Mouse (Mus musculus): ENCODE measurements around the gene Prdm16. TPM values are rescaled to one million over a fixed set of nuclear protein-coding genes. Genes with fewer than 3 reads are reported as not detected.

Gene Prdm16
- 2.8 and 4.3 TPM in 2 replicates for polyA plus RNA-seq (2015; fragmentation: Nextera tagmentation; extraction: Ambion mirVana)

DNA sequence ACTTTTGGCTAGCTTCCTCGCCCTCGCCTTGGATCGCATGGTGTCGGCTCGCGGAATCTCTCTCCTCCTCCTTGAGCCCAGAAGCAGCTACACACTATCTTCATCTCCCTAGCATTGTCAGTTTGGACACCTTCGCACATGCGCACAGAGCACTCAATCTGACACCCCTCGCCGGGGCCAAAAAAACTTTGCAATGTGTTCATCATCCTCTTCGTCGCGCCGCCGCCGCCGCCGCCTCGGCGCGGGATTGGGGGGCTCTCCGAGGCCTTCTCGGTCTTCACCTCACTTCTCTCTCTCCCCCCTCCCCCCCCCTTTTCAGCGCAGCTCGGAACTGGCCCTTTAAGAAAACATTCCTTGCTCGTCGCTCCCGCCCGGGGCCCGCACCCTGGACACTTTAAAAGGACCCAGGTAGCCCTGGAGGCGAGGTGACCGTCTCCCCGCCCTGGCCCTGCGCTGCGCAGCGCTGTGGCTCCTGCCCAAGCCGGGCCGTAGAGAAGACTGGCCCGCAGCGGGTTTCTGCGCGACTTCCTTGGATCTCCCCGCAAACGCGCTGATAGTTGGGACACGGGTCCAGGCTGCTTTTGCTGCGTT, at the start of gene Prdm16:
TSS of gene Prdm16 (minus strand) at position 153 of the 591 bp plus-strand sequence.

DNA sequence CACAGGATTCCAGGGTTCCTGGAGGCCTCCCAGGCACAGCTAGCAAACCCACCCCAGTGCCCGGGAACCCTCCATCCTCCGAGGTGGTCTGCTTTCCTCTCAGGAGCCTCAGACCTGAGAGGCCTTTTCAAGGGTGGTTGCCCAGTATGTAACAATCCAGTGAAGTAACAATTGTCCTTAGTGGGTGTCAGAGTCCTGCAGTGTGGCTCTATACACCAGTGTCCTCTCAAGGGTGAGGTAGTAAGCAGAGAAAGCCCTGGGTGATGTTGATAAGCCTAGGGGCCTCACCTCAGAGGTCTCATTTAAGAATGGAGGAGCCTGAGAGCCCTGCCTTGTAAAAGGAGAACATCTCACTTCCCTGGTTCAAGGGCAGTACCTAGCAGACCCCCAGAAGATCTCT, 31.1 kb upstream of the Prdm16 start, which contains the start of gene Actrt2:
TSS of gene Actrt2 (minus strand) at position 101 of the 400 bp plus-strand sequence.

DNA sequence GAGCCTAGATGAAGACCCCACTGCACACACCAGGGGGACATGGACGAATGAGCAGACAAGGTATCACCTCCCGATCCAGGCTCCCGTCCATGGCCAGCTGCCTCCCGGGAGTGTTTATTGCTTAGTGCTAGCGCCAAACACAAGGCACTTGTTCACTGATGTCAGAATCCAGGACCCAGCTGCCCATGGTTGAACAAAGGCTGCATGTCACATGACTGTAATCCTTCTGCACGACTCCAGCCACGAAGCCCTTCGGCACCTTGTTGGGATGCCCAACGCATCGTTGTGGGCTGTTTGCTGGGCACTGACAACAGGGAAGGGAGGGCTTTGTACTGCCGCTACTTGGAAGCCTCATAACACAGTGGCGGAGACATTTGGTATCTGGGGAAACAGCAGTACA, 300.9 kb downstream of the Prdm16 start, which contains the start of gene B230104I21Rik:
TSS of gene B230104I21Rik (plus strand) at position 367 of the 400 bp plus-strand sequence.

DNA sequence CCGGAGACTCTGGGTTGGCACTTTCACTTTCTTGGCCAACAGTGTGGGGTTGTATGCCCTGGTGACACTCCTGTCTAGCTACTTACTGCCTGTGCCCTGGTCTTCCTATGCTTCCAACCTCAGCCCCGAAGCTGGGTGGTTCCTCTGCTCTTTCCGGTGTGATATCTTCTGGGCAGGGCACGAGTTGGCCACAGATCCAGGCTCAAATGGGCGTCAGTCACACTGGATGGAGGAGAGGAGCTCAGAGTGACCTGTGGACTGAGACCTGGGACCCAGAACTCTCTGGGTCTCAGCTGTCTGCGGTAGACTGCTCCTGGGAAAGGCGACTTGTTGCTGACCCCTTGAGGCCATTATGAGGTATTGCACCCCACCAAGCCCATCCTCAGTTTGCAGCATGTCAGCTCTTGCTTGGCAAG, 335.2 kb downstream of the Prdm16 start, which contains the start of gene Arhgef16:
TSS of gene Arhgef16 (minus strand) at position 211 of the 416 bp plus-strand sequence.

Other genes starting within 250 kb of the Prdm16 start
- gene Actrt2, start 31.0 kb upstream of the Prdm16 start, polyA plus RNA-seq (2015; fragmentation: Nextera tagmentation; extraction: Ambion mirVana) = not detected in 2 replicates
- 0.10 and 0.19 TPM in 2 replicates for gene Ttc34, start 200.6 kb upstream of the Prdm16 start, polyA plus RNA-seq (2015; fragmentation: Nextera tagmentation; extraction: Ambion mirVana)
- 1.9 and 5.0 TPM in 2 replicates for gene Mmel1, start 232.7 kb upstream of the Prdm16 start, polyA plus RNA-seq (2015; fragmentation: Nextera tagmentation; extraction: Ambion mirVana)